Mouse (Mus musculus): Measurements from ENCODE around the gene Gcgr. TPM values are rescaled to one million over a fixed set of nuclear protein-coding genes. Genes with fewer than 3 reads are reported as not detected.
A peak's percentile ranks its signal among the peaks of the same experiment; 100 is the strongest.

Gcgr gene
- polyA plus RNA-seq, 2 experiments: 4.9 to 11.2 TPM

GRCm38 (mm10) chr11:120538955-120539284 is 8.4 kb downstream of the Gcgr start:
- Histone ChIP-seq H3K4me3 (replicated peaks; ENCODE audit: low read length) (no peak overlapping the region), H3K4me2 (replicated peaks; ENCODE audit: low read depth, low read length, severe bottlenecking) (no peak overlapping the region), H3K27ac (replicated peaks; ENCODE audit: low read depth, low read length) (peak overlapping the region; percentile 54), H3K9me3 (ENCODE audit: control insufficient read depth, low read length) (no peaks in the 10 kb centered on the region), H3K9ac (ENCODE audit: low read depth, low read length, severe bottlenecking) (no peak overlapping the region), H3K4me1 (ENCODE audit: control insufficient read depth, insufficient read depth, low read length) (peaks cover 16% of the 10 kb centered on the region), H3K36me3 (ENCODE audit: control insufficient read depth, insufficient read depth, low read length) (peaks cover 27% of the 10 kb centered on the region), H3K27me3 (ENCODE audit: control insufficient read depth, insufficient read depth, low read length) (no peaks in the 10 kb centered on the region)
- 57% methylated on average over 8 of the region's 8 CpGs for WGBS
- DNase-seq (ENCODE audit: low spot score): no peak
- ATAC-seq (ENCODE audit: low FRiP score, low read depth): no peak
- TF ChIP-seq POLR2A (IDR thresholded peaks at IDR 0.05; ENCODE audit: borderline replicate concordance, extremely low read depth, insufficient read depth, insufficient read length): no peak

GRCm38 (mm10) chr11:120539285-120540014 is 9.0 kb downstream of the Gcgr start:
- no peak for TF ChIP-seq POLR2A (IDR thresholded peaks at IDR 0.05; ENCODE audit: borderline replicate concordance, extremely low read depth, insufficient read depth, insufficient read length)
- peak; percentile 21; the same call in 1 of the 2 replicates for ATAC-seq (ENCODE audit: low FRiP score, low read depth)
- WGBS: 27% methylated on average over 10 of the region's 10 CpGs
- no peak for DNase-seq (ENCODE audit: low spot score)
- Histone ChIP-seq H3K36me3 (ENCODE audit: control insufficient read depth, insufficient read depth, low read length) (peaks cover 32% of the 10 kb centered on the region), H3K27ac (replicated peaks; ENCODE audit: low read depth, low read length) (peak overlapping the region; percentile 54), H3K4me1 (ENCODE audit: control insufficient read depth, insufficient read depth, low read length) (peaks cover 16% of the 10 kb centered on the region), H3K4me3 (replicated peaks; ENCODE audit: low read length) (no peak overlapping the region), H3K9ac (ENCODE audit: low read depth, low read length, severe bottlenecking) (peak overlapping the region; percentile 25; the same call in 1 of the 2 replicates), H3K9me3 (ENCODE audit: control insufficient read depth, low read length) (no peaks in the 10 kb centered on the region), H3K4me2 (replicated peaks; ENCODE audit: low read depth, low read length, severe bottlenecking) (no peak overlapping the region), H3K27me3 (ENCODE audit: control insufficient read depth, insufficient read depth, low read length) (no peaks in the 10 kb centered on the region)

GRCm38 (mm10) chr11:120541907-120542306 is 11.4 kb downstream of the Gcgr start:
- WGBS: 47% methylated on average over 4 of the region's 4 CpGs
- no peaks in the 10 kb centered on the region for H3K27me3 ChIP-seq (ENCODE audit: control insufficient read depth, insufficient read depth, low read length)
- no peak for ATAC-seq (ENCODE audit: low FRiP score, low read depth)
- H3K4me2 ChIP-seq (replicated peaks; ENCODE audit: low read depth, low read length, severe bottlenecking): no peak overlapping the region
- TF ChIP-seq POLR2A (IDR thresholded peaks at IDR 0.05; ENCODE audit: borderline replicate concordance, extremely low read depth, insufficient read depth, insufficient read length): no peak
- H3K4me3 ChIP-seq (replicated peaks; ENCODE audit: low read length): no peak overlapping the region
- H3K36me3 ChIP-seq (ENCODE audit: control insufficient read depth, insufficient read depth, low read length): peaks cover 40% of the 10 kb centered on the region
- H3K9ac ChIP-seq (ENCODE audit: low read depth, low read length, severe bottlenecking): no peak overlapping the region
- no peak overlapping the region for H3K27ac ChIP-seq (replicated peaks; ENCODE audit: low read depth, low read length)
- peaks cover 16% of the 10 kb centered on the region for H3K4me1 ChIP-seq (ENCODE audit: control insufficient read depth, insufficient read depth, low read length)
- H3K9me3 ChIP-seq (ENCODE audit: control insufficient read depth, low read length): no peaks in the 10 kb centered on the region
- no peak for DNase-seq (ENCODE audit: low spot score)

- WGBS: 80% methylated on average over 6 of the region's 6 CpGs
- no peaks in the 10 kb centered on the region for H3K9me3 ChIP-seq (ENCODE audit: control insufficient read depth, low read length)
- peaks cover 40% of the 10 kb centered on the region for H3K36me3 ChIP-seq (ENCODE audit: control insufficient read depth, insufficient read depth, low read length)
- TF ChIP-seq POLR2A (IDR thresholded peaks at IDR 0.05; ENCODE audit: borderline replicate concordance, extremely low read depth, insufficient read depth, insufficient read length): no peak
- H3K4me1 ChIP-seq (ENCODE audit: control insufficient read depth, insufficient read depth, low read length): peaks cover 16% of the 10 kb centered on the region
- no peak overlapping the region for H3K4me2 ChIP-seq (replicated peaks; ENCODE audit: low read depth, low read length, severe bottlenecking)
- no peak overlapping the region for H3K4me3 ChIP-seq (replicated peaks; ENCODE audit: low read length)
- DNase-seq (ENCODE audit: low spot score) (no peak), ATAC-seq (ENCODE audit: low FRiP score, low read depth) (no peak)
- H3K9ac ChIP-seq (ENCODE audit: low read depth, low read length, severe bottlenecking): no peak overlapping the region
- no peaks in the 10 kb centered on the region for H3K27me3 ChIP-seq (ENCODE audit: control insufficient read depth, insufficient read depth, low read length)
- H3K27ac ChIP-seq (replicated peaks; ENCODE audit: low read depth, low read length): no peak overlapping the region
These were observed 11.9 kb downstream of the Gcgr start for GRCm38 (mm10) chr11:120542376-120542775.

- TF ChIP-seq POLR2A (IDR thresholded peaks at IDR 0.05; ENCODE audit: borderline replicate concordance, extremely low read depth, insufficient read depth, insufficient read length): no peak
- Histone ChIP-seq H3K4me1 (ENCODE audit: control insufficient read depth, insufficient read depth, low read length) (peaks cover 12% of the 10 kb centered on the region), H3K9me3 (ENCODE audit: control insufficient read depth, low read length) (no peaks in the 10 kb centered on the region), H3K36me3 (ENCODE audit: control insufficient read depth, insufficient read depth, low read length) (peaks cover 40% of the 10 kb centered on the region), H3K9ac (ENCODE audit: low read depth, low read length, severe bottlenecking) (no peak overlapping the region), H3K27ac (replicated peaks; ENCODE audit: low read depth, low read length) (no peak overlapping the region), H3K4me3 (replicated peaks; ENCODE audit: low read length) (no peak overlapping the region), H3K4me2 (replicated peaks; ENCODE audit: low read depth, low read length, severe bottlenecking) (no peak overlapping the region), H3K27me3 (ENCODE audit: control insufficient read depth, insufficient read depth, low read length) (no peaks in the 10 kb centered on the region)
- DNase-seq (ENCODE audit: low spot score) (no peak), ATAC-seq (ENCODE audit: low FRiP score, low read depth) (no peak)
- 96% methylated on average over 3 of the region's 3 CpGs for WGBS
These were observed 15.5 kb downstream of the Gcgr start for GRCm38 (mm10) chr11:120545964-120546363.

All from limb, embryonic 14.5 days (tissue).